Mouse (Mus musculus): Measurements from ENCODE around the gene Brd2.

DNA sequence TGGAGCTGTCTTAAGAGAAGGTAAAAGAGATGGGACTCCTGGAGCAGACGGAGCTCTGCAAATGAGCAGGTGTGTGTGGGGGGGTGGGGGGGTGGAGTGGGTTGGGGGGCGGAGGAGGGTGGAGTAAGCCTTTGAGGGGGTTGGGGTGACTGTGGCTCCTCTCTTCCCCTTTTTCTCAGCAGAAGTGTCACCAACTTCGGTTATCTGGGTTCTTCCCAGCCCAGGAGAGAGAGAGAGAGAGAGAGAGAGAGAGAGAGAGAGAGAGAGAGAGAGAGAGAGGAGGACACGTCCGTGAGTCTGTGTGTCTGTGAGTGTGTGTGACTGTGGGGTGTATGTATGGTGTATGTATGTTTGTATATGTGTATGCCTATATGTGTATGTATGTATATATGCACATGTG is 21.0 kb upstream of the Brd2 start:
- TF ChIP-seq POLR2A (IDR thresholded peaks at IDR 0.05; ENCODE audit: low read depth, low read length), result no peak
- TF ChIP-seq CTCF (conservative IDR thresholded peaks at IDR 0.05; ENCODE audit: insufficient read depth, insufficient read length, low read depth, low read length), result no peak

Data from kidney, adult 2 months (tissue).